Mouse (Mus musculus): ENCODE results near the gene Gm3854. TPM values are rescaled to one million over a fixed set of nuclear protein-coding genes. Genes with fewer than 3 reads are reported as not detected.

The Gm3854 gene
- polyA plus RNA-seq, 1 experiment from 2014 or later = 2.3 TPM

GRCm38 (mm10) chr7:6372993-6373392, 29.4 kb downstream of the Gm3854 start:
- Histone ChIP-seq H3K4me1 (ENCODE audit: control insufficient read depth, insufficient read depth, low read length) (no peaks in the 10 kb centered on the region), H3K27ac (replicated peaks; ENCODE audit: low read depth, low read length) (no peak overlapping the region), H3K4me2 (ENCODE audit: low read depth, severe bottlenecking) (no peak overlapping the region), H3K36me3 (ENCODE audit: control insufficient read depth, insufficient read depth, low read length) (no peaks in the 10 kb centered on the region), H3K27me3 (ENCODE audit: control insufficient read depth, insufficient read depth, low read length) (no peaks in the 10 kb centered on the region), H3K4me3 (ENCODE audit: low read depth, low read length) (no peak overlapping the region), H3K9ac (ENCODE audit: low read length) (no peak overlapping the region), H3K9me3 (ENCODE audit: control insufficient read depth, low read length) (no peaks in the 10 kb centered on the region)
- ATAC-seq (ENCODE audit: insufficient number of reproducible peaks, low FRiP score, low TSS enrichment, low read depth) (no peak), DNase-seq (ENCODE audit: low spot score) (no peak)
- 91% methylated on average over 3 of the region's 3 CpGs for WGBS

GRCm38 (mm10) chr7:6378441-6378840, 34.9 kb downstream of the Gm3854 start:
- Histone ChIP-seq H3K36me3 (ENCODE audit: control insufficient read depth, insufficient read depth, low read length) (no peaks in the 10 kb centered on the region), H3K4me1 (ENCODE audit: control insufficient read depth, insufficient read depth, low read length) (no peaks in the 10 kb centered on the region; the same call in 1 of the 2 replicates), H3K9ac (ENCODE audit: low read length) (no peak overlapping the region), H3K4me2 (ENCODE audit: low read depth, severe bottlenecking) (no peak overlapping the region), H3K27ac (replicated peaks; ENCODE audit: low read depth, low read length) (no peak overlapping the region), H3K27me3 (ENCODE audit: control insufficient read depth, insufficient read depth, low read length) (no peaks in the 10 kb centered on the region), H3K9me3 (ENCODE audit: control insufficient read depth, low read length) (no peaks in the 10 kb centered on the region), H3K4me3 (ENCODE audit: low read depth, low read length) (no peak overlapping the region)
- 85% methylated on average over 8 of the region's 8 CpGs for WGBS
- no peak for DNase-seq (ENCODE audit: low spot score)
- ATAC-seq (ENCODE audit: insufficient number of reproducible peaks, low FRiP score, low TSS enrichment, low read depth) = no peak

- Histone ChIP-seq H3K27ac (replicated peaks; ENCODE audit: low read depth, low read length) (no peak overlapping the region), H3K36me3 (ENCODE audit: control insufficient read depth, insufficient read depth, low read length) (no peaks in the 10 kb centered on the region), H3K9me3 (ENCODE audit: control insufficient read depth, low read length) (no peaks in the 10 kb centered on the region), H3K9ac (ENCODE audit: low read length) (no peak overlapping the region), H3K4me1 (ENCODE audit: control insufficient read depth, insufficient read depth, low read length) (no peaks in the 10 kb centered on the region; the same call in 1 of the 2 replicates), H3K4me3 (ENCODE audit: low read depth, low read length) (no peak overlapping the region), H3K27me3 (ENCODE audit: control insufficient read depth, insufficient read depth, low read length) (no peaks in the 10 kb centered on the region), H3K4me2 (ENCODE audit: low read depth, severe bottlenecking) (no peak overlapping the region)
- ATAC-seq (ENCODE audit: insufficient number of reproducible peaks, low FRiP score, low TSS enrichment, low read depth) (no peak), DNase-seq (ENCODE audit: low spot score) (no peak)
- WGBS = 82% methylated on average over 2 of the region's 2 CpGs
These were observed 37.9 kb downstream of the Gm3854 start for GRCm38 (mm10) chr7:6381431-6381830.

- no peaks in the 10 kb centered on the region for H3K9me3 ChIP-seq (ENCODE audit: control insufficient read depth, low read length)
- WGBS = 1% methylated on average over 28 of the region's 28 CpGs
- no peaks in the 10 kb centered on the region for H3K36me3 ChIP-seq (ENCODE audit: control insufficient read depth, insufficient read depth, low read length)
- H3K9ac ChIP-seq (ENCODE audit: low read length) = peak within 1 kb of the TSS; percentile 58
- H3K4me3 ChIP-seq (ENCODE audit: low read depth, low read length) = peak within 1 kb of the TSS; percentile 53
- peak; percentile 97 for ATAC-seq (ENCODE audit: insufficient number of reproducible peaks, low FRiP score, low TSS enrichment, low read depth)
- no peaks in the 10 kb centered on the region for H3K27me3 ChIP-seq (ENCODE audit: control insufficient read depth, insufficient read depth, low read length)
- H3K4me2 ChIP-seq (ENCODE audit: low read depth, severe bottlenecking) = peak within 1 kb of the TSS; percentile 68
- H3K4me1 ChIP-seq (ENCODE audit: control insufficient read depth, insufficient read depth, low read length) = no peaks in the 10 kb centered on the region; the same call in 1 of the 2 replicates
- peak; percentile 97 for DNase-seq (ENCODE audit: low spot score)
- no peak within 1 kb of the TSS for H3K27ac ChIP-seq (replicated peaks; ENCODE audit: low read depth, low read length)
These were observed 39.5 kb downstream of the Gm3854 start, which contains the start of gene Zfp28 for GRCm38 (mm10) chr7:6383044-6383455. Gene Zfp28 (plus strand): TSS chr7:6383295.

- Histone ChIP-seq H3K27ac (replicated peaks; ENCODE audit: low read depth, low read length) (no peak overlapping the region), H3K4me3 (ENCODE audit: low read depth, low read length) (no peak overlapping the region), H3K36me3 (ENCODE audit: control insufficient read depth, insufficient read depth, low read length) (no peaks in the 10 kb centered on the region), H3K9ac (ENCODE audit: low read length) (no peak overlapping the region), H3K4me2 (ENCODE audit: low read depth, severe bottlenecking) (peak overlapping the region; percentile 68; the same call in 1 of the 2 replicates), H3K4me1 (ENCODE audit: control insufficient read depth, insufficient read depth, low read length) (no peaks in the 10 kb centered on the region; the same call in 1 of the 2 replicates), H3K9me3 (ENCODE audit: control insufficient read depth, low read length) (no peaks in the 10 kb centered on the region), H3K27me3 (ENCODE audit: control insufficient read depth, insufficient read depth, low read length) (no peaks in the 10 kb centered on the region)
- 74% methylated on average over 8 of the region's 8 CpGs for WGBS
- ATAC-seq (ENCODE audit: insufficient number of reproducible peaks, low FRiP score, low TSS enrichment, low read depth) (no peak), DNase-seq (ENCODE audit: low spot score) (no peak)
These were observed 40.5 kb downstream of the Gm3854 start for GRCm38 (mm10) chr7:6384011-6384410.

- no peak overlapping the region for H3K4me3 ChIP-seq (ENCODE audit: low read depth, low read length)
- no peaks in the 10 kb centered on the region; the same call in 1 of the 2 replicates for H3K36me3 ChIP-seq (ENCODE audit: control insufficient read depth, insufficient read depth, low read length)
- no peaks in the 10 kb centered on the region for H3K27me3 ChIP-seq (ENCODE audit: control insufficient read depth, insufficient read depth, low read length)
- 98% methylated on average over 8 of the region's 8 CpGs for WGBS
- ATAC-seq (ENCODE audit: insufficient number of reproducible peaks, low FRiP score, low TSS enrichment, low read depth) (no peak), DNase-seq (ENCODE audit: low spot score) (no peak)
- no peaks in the 10 kb centered on the region for H3K9me3 ChIP-seq (ENCODE audit: control insufficient read depth, low read length)
- H3K4me2 ChIP-seq (ENCODE audit: low read depth, severe bottlenecking) = no peak overlapping the region
- no peaks in the 10 kb centered on the region; the same call in 1 of the 2 replicates for H3K4me1 ChIP-seq (ENCODE audit: control insufficient read depth, insufficient read depth, low read length)
- no peak overlapping the region for H3K27ac ChIP-seq (replicated peaks; ENCODE audit: low read depth, low read length)
- H3K9ac ChIP-seq (ENCODE audit: low read length) = no peak overlapping the region
These were observed 43.4 kb downstream of the Gm3854 start for GRCm38 (mm10) chr7:6386995-6387394.

- Histone ChIP-seq H3K9ac (ENCODE audit: low read length) (no peak overlapping the region), H3K4me1 (ENCODE audit: control insufficient read depth, insufficient read depth, low read length) (no peaks in the 10 kb centered on the region), H3K9me3 (ENCODE audit: control insufficient read depth, low read length) (no peaks in the 10 kb centered on the region), H3K4me3 (ENCODE audit: low read depth, low read length) (no peak overlapping the region), H3K27me3 (ENCODE audit: control insufficient read depth, insufficient read depth, low read length) (no peaks in the 10 kb centered on the region), H3K36me3 (ENCODE audit: control insufficient read depth, insufficient read depth, low read length) (no peaks in the 10 kb centered on the region; the same call in 1 of the 2 replicates), H3K27ac (replicated peaks; ENCODE audit: low read depth, low read length) (no peak overlapping the region), H3K4me2 (ENCODE audit: low read depth, severe bottlenecking) (no peak overlapping the region)
- DNase-seq (ENCODE audit: low spot score) = no peak
- 85% methylated on average over 5 of the region's 5 CpGs for WGBS
- 0 out of 2 replicates have a peak, but pooled peaks have one; percentile 3 for ATAC-seq (ENCODE audit: insufficient number of reproducible peaks, low FRiP score, low TSS enrichment, low read depth)
These were observed 45.4 kb downstream of the Gm3854 start for GRCm38 (mm10) chr7:6388971-6389370.

GRCm38 (mm10) chr7:6389449-6389848, 45.9 kb downstream of the Gm3854 start:
- H3K9ac ChIP-seq (ENCODE audit: low read length) = no peak overlapping the region
- ATAC-seq (ENCODE audit: insufficient number of reproducible peaks, low FRiP score, low TSS enrichment, low read depth) (no peak), DNase-seq (ENCODE audit: low spot score) (no peak)
- H3K4me1 ChIP-seq (ENCODE audit: control insufficient read depth, insufficient read depth, low read length) = no peaks in the 10 kb centered on the region
- no peak overlapping the region for H3K4me3 ChIP-seq (ENCODE audit: low read depth, low read length)
- H3K9me3 ChIP-seq (ENCODE audit: control insufficient read depth, low read length) = no peaks in the 10 kb centered on the region
- no peak overlapping the region for H3K27ac ChIP-seq (replicated peaks; ENCODE audit: low read depth, low read length)
- no peak overlapping the region for H3K4me2 ChIP-seq (ENCODE audit: low read depth, severe bottlenecking)
- 64% methylated on average over 5 of the region's 5 CpGs for WGBS
- no peaks in the 10 kb centered on the region for H3K27me3 ChIP-seq (ENCODE audit: control insufficient read depth, insufficient read depth, low read length)
- H3K36me3 ChIP-seq (ENCODE audit: control insufficient read depth, insufficient read depth, low read length) = no peaks in the 10 kb centered on the region; the same call in 1 of the 2 replicates

All from limb, embryonic 11.5 days (tissue).